Mouse (Mus musculus) myocyte (in vitro differentiated cells): ENCODE results near the gene Dmd.

ENCODE experiments used
- MAX ChIP-seq: IDR thresholded peaks from one replicate; pipeline ENCODE4 v1.6.1; 2011; ENCODE audit warnings: low read depth, mild to moderate bottlenecking, control low read depth
- MYOD1 ChIP-seq, 3 experiments: IDR thresholded peaks; one replicate each; pipeline ENCODE4 v1.6.1; 2011; ENCODE audit warnings: control low read depth in 2 of 3, low read depth in 2 of 3, mild to moderate bottlenecking in 2 of 3, moderate library complexity in 1 of 3; ENCODE audit not compliant: insufficient read length in 2 of 3, control insufficient read depth in 1 of 3
- MYOG ChIP-seq, 3 experiments: IDR thresholded peaks; one replicate each; pipeline ENCODE4 v1.6.1; 2011; ENCODE audit warnings: control low read depth in 2 of 3, low read depth in 2 of 3, mild to moderate bottlenecking in 2 of 3; ENCODE audit not compliant: insufficient read length in 2 of 3, control insufficient read depth in 1 of 3, insufficient read depth in 1 of 3
- POLR2A ChIP-seq: IDR thresholded peaks from one replicate; pipeline ENCODE4 v1.6.1; 2011; ENCODE audit warnings: low read depth, mild to moderate bottlenecking, control low read depth, moderate library complexity; ENCODE audit not compliant: insufficient read length
- POLR2AphosphoS2 ChIP-seq: IDR thresholded peaks from one replicate; pipeline ENCODE4 v1.6.1; 2011; ENCODE audit warnings: low read depth, control low read depth; ENCODE audit not compliant: insufficient read length
- TCF12 ChIP-seq: IDR thresholded peaks from one replicate; pipeline ENCODE4 v1.6.1; 2011; ENCODE audit warnings: mild to moderate bottlenecking, control low read depth; ENCODE audit not compliant: poor library complexity, insufficient read depth, severe bottlenecking
- TCF3 ChIP-seq: IDR thresholded peaks from one replicate; pipeline ENCODE4 v1.6.1; 2011; ENCODE audit warnings: low read depth, control low read depth; ENCODE audit not compliant: insufficient read length
- USF1 ChIP-seq: IDR thresholded peaks from one replicate; pipeline ENCODE4 v1.6.1; 2011; ENCODE audit warnings: low read depth, mild to moderate bottlenecking, control low read depth, moderate library complexity

- TF ChIP-seq MAX = no peak
- no peak for TF ChIP-seq TCF12
- no peak for TF ChIP-seq POLR2A
- no peak for TF ChIP-seq TCF3
- no peak for TF ChIP-seq MYOG (IDR thresholded peaks at IDR 0.05; ENCODE audit: control insufficient read depth in 1 of 3, insufficient read depth in 1 of 3, insufficient read length in 2 of 3, low read depth in 2 of 3)
- no peak for TF ChIP-seq POLR2AphosphoS2
- TF ChIP-seq MYOD1 (IDR thresholded peaks at IDR 0.05; ENCODE audit: control insufficient read depth in 1 of 3, insufficient read length in 2 of 3, low read depth in 2 of 3) = no peak
- TF ChIP-seq USF1 = no peak
Observed at GRCm38 (mm10) chrX:84960972-84961371, 2012.3 kb downstream of the Dmd start.
